Mouse (Mus musculus) kidney, embryonic 16.5 days (tissue): Measurements from ENCODE around the gene Ranbp9. TPM values are rescaled to one million over a fixed set of nuclear protein-coding genes. Genes with fewer than 3 reads are reported as not detected.

Experiments
- ATAC-seq: fragments of 200-750 bp; cut with Nextera tagmentation; 2 replicates; pipeline ENCODE4 v1.8.0; 2017; ENCODE audit warnings: moderate TSS enrichment; ENCODE audit not compliant: low FRiP score, low TSS enrichment
- H3K27ac ChIP-seq: fragments of 300-500 bp; sonication (generic); 2 replicates; pipeline ENCODE4 v1.5.1; 2014; ENCODE audit warnings: low read length
- H3K27me3 ChIP-seq: fragments of 300-500 bp; sonication (generic); 2 replicates; pipeline ENCODE4 v1.6.1; 2014; ENCODE audit warnings: low read length, control low read depth, mixed read lengths; ENCODE audit not compliant: insufficient read depth
- H3K36me3 ChIP-seq: fragments of 300-500 bp; sonication (generic); 2 replicates; pipeline ENCODE4 v1.6.1; 2014; ENCODE audit warnings: low read length, control low read depth, mixed read lengths; ENCODE audit not compliant: insufficient read depth
- H3K4me1 ChIP-seq: fragments of 300-500 bp; sonication (generic); 2 replicates; pipeline ENCODE4 v1.6.1; 2014; ENCODE audit warnings: low read length, control low read depth, mixed read lengths; ENCODE audit not compliant: insufficient read depth
- H3K4me2 ChIP-seq: fragments of 300-500 bp; sonication (generic); replicated peaks from 2 replicates; pipeline ENCODE4 v1.6.1; 2014; ENCODE audit warnings: low read depth, low read length
- H3K4me3 ChIP-seq: fragments of 300-500 bp; sonication (generic); 2 replicates; pipeline ENCODE4 v1.5.1; 2014; ENCODE audit warnings: mild to moderate bottlenecking, low read length
- H3K9ac ChIP-seq: fragments of 300-500 bp; sonication (generic); replicated peaks from 2 replicates; pipeline ENCODE4 v1.6.1; 2014; ENCODE audit warnings: low read length
- H3K9me3 ChIP-seq: fragments of 300-500 bp; sonication (generic); 2 replicates; pipeline ENCODE4 v1.6.1; 2016; ENCODE audit warnings: low read length, control low read depth
- WGBS: fragments of 180-500 bp; shearing (Covaris S2); extraction: QIAGEN DNeasy Blood & Tissue Kit; methylation state at CpG from one replicate; pipeline ENCODE4 v1.1.7; 2014; 5-methylcytosine and 5-hydroxymethylcytosine counted together
- polyA plus RNA-seq: library from polyadenylated mRNA; unstranded; fragments of >200 nt; fragmentation: Nextera tagmentation; extraction: Ambion mirVana; gene quantifications from 2 replicates; pipeline ENCODE4 v1.2.1, GENCODE M21; 2015

Gene Ranbp9
- polyA plus RNA-seq, 1 experiment from 2014 or later = 9.1 TPM

DNA sequence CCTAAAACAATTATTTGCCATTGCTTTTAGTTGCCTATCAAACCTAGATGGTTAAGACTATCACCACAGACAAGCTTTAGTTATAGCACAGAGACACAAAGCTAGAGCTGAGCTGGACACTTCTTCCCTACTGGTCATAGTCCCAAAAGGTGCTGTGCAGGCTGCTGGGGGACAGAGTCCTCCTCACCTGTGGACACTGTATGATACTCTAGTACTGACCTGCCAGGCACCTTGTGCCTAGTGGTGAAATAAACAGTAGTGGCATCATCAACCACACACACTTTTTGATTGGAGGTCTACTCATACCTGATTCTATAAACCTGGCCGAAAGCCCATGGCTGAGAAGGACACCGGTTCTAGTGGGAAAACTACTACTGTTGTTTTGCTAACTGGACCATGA is 16.5 kb downstream of the Ranbp9 start:
- WGBS = 100% methylated on average over 2 of the region's 2 CpGs
- Histone ChIP-seq H3K9me3 (peaks cover 3% of the 10 kb centered on the region; the same call in 1 of the 2 replicates), H3K4me3 (no peak overlapping the region), H3K4me1 (no peaks in the 10 kb centered on the region), H3K27ac (no peak overlapping the region), H3K27me3 (no peaks in the 10 kb centered on the region), H3K36me3 (0 out of 2 replicates have a peak, but pooled peaks cover 6% of the 10 kb centered on the region), H3K9ac (no peak overlapping the region), H3K4me2 (no peak overlapping the region)
- no peak for ATAC-seq

DNA sequence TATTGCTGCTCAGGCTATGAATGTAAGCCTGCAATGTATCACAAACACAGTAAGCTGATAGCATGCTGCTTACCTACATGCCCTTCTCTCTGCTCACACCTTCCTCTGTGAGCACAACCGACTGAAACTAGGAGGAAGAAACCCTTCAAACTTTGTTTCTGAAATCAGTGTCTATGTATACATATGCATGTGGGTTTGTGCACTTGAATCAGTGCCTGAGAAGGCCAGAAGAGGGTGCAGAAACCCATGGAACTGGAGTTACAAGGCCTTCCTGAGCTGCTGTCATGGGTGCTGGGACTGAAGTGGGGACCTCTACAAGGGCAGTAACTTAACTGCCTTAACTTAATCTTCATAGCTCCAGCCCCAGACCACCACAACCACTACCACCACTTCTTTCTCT is 23.9 kb downstream of the Ranbp9 start:
- Histone ChIP-seq H3K27me3 (no peaks in the 10 kb centered on the region), H3K9ac (no peak overlapping the region), H3K4me3 (no peak overlapping the region), H3K27ac (peak overlapping the region; percentile 43; the same call in 1 of the 2 replicates), H3K4me1 (peaks cover 29% of the 10 kb centered on the region), H3K4me2 (no peak overlapping the region), H3K9me3 (no peaks in the 10 kb centered on the region), H3K36me3 (0 out of 2 replicates have a peak, but pooled peaks cover 5% of the 10 kb centered on the region)
- WGBS = 65% methylated on average over 1 of the region's 1 CpGs
- no peak for ATAC-seq

DNA sequence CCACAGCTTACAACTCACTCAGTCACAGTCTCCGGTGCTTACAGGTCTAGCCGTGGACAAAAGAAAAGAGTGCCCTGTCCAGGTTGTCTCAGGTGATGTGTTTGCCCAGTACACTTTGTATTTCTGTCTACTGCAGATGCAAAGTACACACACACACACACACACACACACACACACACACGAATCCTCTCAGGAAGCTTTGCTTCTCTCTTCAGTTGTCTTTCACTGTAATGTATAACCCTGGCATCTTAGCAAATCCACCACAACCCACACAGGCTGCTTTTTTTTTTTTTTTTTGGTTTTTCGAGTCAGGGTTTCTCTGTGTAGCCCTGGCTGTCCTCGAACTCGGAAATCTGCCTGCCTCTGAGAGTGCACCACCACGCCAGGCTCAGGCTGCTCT is 26.7 kb downstream of the Ranbp9 start:
- no peak overlapping the region for H3K4me2 ChIP-seq
- H3K9me3 ChIP-seq = no peaks in the 10 kb centered on the region
- H3K9ac ChIP-seq = no peak overlapping the region
- no peak overlapping the region for H3K4me3 ChIP-seq
- whole genome bisulfite sequencing = 81% methylated on average over 7 of the region's 7 CpGs
- H3K36me3 ChIP-seq = no peaks in the 10 kb centered on the region
- H3K27me3 ChIP-seq = no peaks in the 10 kb centered on the region
- H3K4me1 ChIP-seq = peaks cover 32% of the 10 kb centered on the region
- no peak overlapping the region for H3K27ac ChIP-seq
- no peak for ATAC-seq

DNA sequence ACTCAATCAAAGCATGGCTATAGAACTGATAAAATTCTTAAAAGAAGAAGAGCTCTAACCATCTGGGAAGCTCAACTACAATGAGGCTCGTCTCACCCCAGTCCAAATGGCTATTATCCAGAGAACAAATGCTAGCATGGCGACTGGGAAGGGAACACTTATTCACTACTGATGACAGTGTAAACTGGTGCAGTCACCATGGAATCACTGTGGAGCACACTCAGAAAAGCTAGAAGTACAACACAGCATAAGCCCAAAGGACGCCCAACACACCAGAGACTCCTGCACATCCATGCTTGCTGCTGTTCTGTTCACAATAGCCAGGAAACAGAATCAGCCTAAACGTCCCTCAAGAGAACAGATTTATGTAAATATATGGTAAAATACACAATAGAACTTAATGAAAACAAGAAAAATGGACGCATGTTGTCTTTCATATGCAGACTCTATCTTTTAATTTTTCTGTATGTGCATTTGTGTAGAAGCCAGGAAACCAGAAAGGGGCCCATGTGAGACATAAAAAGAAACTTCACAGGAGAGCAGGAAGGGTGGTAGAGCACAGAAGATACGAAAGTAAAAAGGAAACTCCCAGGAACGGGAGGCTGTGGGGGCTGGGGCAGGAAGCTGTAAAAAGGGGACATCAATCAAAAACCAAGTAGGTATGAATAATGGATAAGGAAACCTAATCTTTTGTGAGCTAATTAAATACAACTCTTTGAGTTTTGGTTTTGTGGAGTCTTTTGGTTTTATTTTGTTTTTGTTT is 28.1 kb downstream of the Ranbp9 start:
- peak overlapping the region; percentile 58 for H3K27ac ChIP-seq
- H3K4me3 ChIP-seq = no peak overlapping the region
- H3K9me3 ChIP-seq = no peaks in the 10 kb centered on the region
- H3K4me1 ChIP-seq = peaks cover 32% of the 10 kb centered on the region
- H3K36me3 ChIP-seq = no peaks in the 10 kb centered on the region
- H3K4me2 ChIP-seq = no peak overlapping the region
- no peaks in the 10 kb centered on the region for H3K27me3 ChIP-seq
- no peak; the same call in 1 of the 2 replicates for ATAC-seq
- WGBS = 32% methylated on average over 7 of the region's 7 CpGs
- H3K9ac ChIP-seq = no peak overlapping the region

DNA sequence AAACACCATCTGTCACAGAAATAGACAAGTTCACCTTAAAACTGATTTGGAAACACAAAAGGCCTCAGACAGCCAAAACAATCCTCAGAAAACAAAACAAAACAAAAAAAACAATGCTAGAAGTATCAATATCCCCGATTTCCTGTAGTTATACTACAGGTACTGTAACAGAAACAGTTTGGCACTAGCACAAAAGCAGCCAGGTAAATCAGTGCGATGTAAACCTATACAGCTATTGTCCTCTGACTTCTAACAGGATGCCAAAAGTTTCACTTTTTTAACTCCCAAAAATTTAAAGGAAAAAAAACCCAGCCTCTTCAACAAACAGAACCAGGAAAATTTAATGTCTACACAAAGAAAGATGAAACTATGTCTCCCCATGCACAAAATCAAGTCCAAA is 28.9 kb downstream of the Ranbp9 start:
- Histone ChIP-seq H3K9me3 (no peaks in the 10 kb centered on the region), H3K4me2 (no peak overlapping the region), H3K4me3 (no peak overlapping the region), H3K4me1 (peaks cover 34% of the 10 kb centered on the region), H3K27me3 (no peaks in the 10 kb centered on the region), H3K9ac (no peak overlapping the region), H3K36me3 (no peaks in the 10 kb centered on the region), H3K27ac (peak overlapping the region; percentile 53; the same call in 1 of the 2 replicates)
- WGBS = 71% methylated on average over 2 of the region's 2 CpGs
- ATAC-seq = no peak

DNA sequence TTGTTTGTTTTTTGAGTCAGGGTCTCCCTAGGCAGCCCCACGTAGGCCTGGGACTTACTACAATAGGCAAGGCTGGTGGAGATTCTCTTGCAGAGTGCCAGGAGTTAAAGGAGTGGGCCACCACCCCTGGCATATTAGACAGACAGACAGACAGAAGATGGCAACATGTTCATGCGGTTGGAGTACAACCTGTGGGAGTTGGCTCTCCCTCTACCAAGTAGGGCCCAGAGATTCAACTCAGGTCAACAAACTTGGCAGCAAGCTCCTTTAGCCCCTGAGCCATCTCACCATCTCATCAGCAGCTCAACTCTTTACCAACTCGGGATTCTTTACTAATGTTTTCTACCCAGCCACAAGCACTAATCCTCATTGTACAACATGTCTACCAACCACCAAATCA is 30.4 kb downstream of the Ranbp9 start:
- no peak for ATAC-seq

DNA sequence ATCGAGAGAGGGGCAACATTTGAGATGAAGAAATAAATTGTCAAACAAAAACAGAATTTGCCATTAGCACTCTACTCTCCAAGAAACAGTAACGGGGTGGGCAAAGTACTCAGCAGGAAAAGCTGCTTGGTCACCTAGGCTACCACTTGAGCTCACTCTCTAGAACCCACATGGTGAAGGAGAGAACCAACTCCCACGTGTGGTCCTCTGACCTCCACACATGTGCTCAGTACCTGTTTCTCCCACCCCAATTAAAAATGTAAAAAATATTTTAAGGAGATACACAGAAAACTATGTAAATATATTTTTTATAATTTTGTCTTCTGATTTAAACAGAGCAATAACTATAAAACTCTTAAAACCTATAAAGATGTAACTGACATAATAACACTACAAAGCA is 33.4 kb downstream of the Ranbp9 start:
- no peak overlapping the region for H3K27ac ChIP-seq
- H3K4me2 ChIP-seq = no peak overlapping the region
- H3K36me3 ChIP-seq = no peaks in the 10 kb centered on the region
- 64% methylated on average over 3 of the region's 3 CpGs for WGBS
- no peak overlapping the region for H3K9ac ChIP-seq
- H3K4me1 ChIP-seq = peaks cover 18% of the 10 kb centered on the region
- no peak overlapping the region for H3K4me3 ChIP-seq
- no peaks in the 10 kb centered on the region for H3K9me3 ChIP-seq
- H3K27me3 ChIP-seq = no peaks in the 10 kb centered on the region
- no peak for ATAC-seq

More for the DNA sequence above, 30.4 kb downstream of the Ranbp9 start:
- Histone ChIP-seq H3K27me3 (no peaks in the 10 kb centered on the region), H3K4me2 (no peak overlapping the region), H3K36me3 (no peaks in the 10 kb centered on the region), H3K9me3 (no peaks in the 10 kb centered on the region), H3K4me1 (peaks cover 37% of the 10 kb centered on the region), H3K4me3 (no peak overlapping the region), H3K9ac (no peak overlapping the region), H3K27ac (no peak overlapping the region)
- WGBS = 89% methylated on average over 3 of the region's 3 CpGs

DNA sequence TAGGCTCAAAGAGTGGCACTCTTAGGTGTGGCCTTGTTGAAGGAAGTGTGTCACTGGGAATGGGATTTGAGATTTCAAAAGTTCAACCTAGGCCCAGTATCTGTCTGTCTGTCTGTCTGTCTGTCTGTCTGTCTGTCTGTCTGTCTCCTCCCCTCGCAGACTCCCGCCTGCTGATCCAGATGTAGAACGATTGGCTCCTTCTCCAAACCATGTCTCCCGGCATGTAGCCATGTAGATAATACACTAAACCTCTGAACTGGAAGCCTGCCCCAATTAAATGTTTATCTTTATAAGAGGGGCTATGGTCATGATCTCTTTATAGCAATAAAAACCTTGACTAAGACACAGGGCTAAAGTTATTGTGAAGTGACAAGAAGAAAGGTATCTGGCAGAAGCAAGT is 35.3 kb downstream of the Ranbp9 start:
- no peaks in the 10 kb centered on the region for H3K27me3 ChIP-seq
- no peak for ATAC-seq
- H3K4me1 ChIP-seq = peaks cover 12% of the 10 kb centered on the region; the same call in 1 of the 2 replicates
- H3K9ac ChIP-seq = no peak overlapping the region
- H3K36me3 ChIP-seq = no peaks in the 10 kb centered on the region
- no peaks in the 10 kb centered on the region for H3K9me3 ChIP-seq
- no peak overlapping the region for H3K27ac ChIP-seq
- no peak overlapping the region for H3K4me3 ChIP-seq
- WGBS = 89% methylated on average over 4 of the region's 4 CpGs
- no peak overlapping the region for H3K4me2 ChIP-seq

DNA sequence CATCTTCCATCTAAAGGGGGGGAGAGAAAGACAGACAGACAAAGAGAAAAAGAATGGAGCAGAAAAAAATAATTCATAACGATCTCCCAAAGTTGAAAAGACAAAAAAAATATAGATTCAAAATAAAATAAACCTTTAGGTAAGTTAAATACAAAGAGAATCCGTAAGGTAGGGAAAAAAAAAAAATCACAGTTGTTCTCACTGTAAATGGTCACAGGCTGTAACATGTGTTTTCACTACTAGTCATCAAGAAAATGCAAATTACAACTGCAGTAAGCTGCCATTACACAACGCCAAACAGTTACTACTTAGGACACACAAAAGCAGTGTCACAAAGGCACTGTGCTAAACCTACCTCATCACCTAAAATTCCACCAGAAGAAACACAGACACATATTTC is 36.4 kb downstream of the Ranbp9 start:
- Histone ChIP-seq H3K27ac (no peak overlapping the region), H3K9ac (no peak overlapping the region), H3K4me2 (no peak overlapping the region), H3K27me3 (no peaks in the 10 kb centered on the region), H3K4me3 (no peak overlapping the region), H3K9me3 (no peaks in the 10 kb centered on the region), H3K36me3 (no peaks in the 10 kb centered on the region), H3K4me1 (peaks cover 12% of the 10 kb centered on the region; the same call in 1 of the 2 replicates)
- 93% methylated on average over 3 of the region's 3 CpGs for WGBS
- ATAC-seq = no peak

DNA sequence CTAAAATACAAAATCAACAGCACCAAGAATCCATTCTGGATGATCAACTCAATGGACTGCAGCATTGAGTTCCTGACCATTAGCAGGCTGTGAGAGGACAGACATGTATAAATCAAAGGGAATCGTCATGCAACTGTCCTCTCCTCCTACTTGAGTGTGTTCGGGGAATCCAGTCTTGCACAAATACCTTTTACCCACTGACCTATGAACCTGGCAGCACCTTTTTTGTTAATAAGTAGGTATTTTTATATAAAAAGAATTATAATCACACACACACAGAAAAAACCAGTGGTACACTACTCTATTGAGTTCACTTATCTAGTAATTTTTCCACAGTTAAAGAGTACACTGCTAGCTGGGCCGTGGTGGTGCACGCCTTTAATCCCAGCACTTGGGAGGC is 37.4 kb downstream of the Ranbp9 start:
- Histone ChIP-seq H3K27me3 (no peaks in the 10 kb centered on the region), H3K4me3 (no peak overlapping the region), H3K4me2 (no peak overlapping the region), H3K9me3 (no peaks in the 10 kb centered on the region), H3K4me1 (peaks cover 12% of the 10 kb centered on the region; the same call in 1 of the 2 replicates), H3K27ac (no peak overlapping the region), H3K9ac (no peak overlapping the region), H3K36me3 (no peaks in the 10 kb centered on the region)
- WGBS = 86% methylated on average over 4 of the region's 4 CpGs
- ATAC-seq = no peak
